Mouse (Mus musculus) olfactory bulb, adult 2 months (tissue): Measurements from ENCODE around the gene Col4a4.

ENCODE experiments used
- CTCF ChIP-seq: fragments of 200-500 bp; IDR thresholded peaks from 2 replicates; pipeline ENCODE4 v1.5.1; 2012; ENCODE audit warnings: low read depth, mild to moderate bottlenecking, low read length, moderate library complexity; ENCODE audit not compliant: insufficient read depth
- POLR2A ChIP-seq: fragments of 200-500 bp; IDR thresholded peaks from 2 replicates; pipeline ENCODE4 v1.6.1; 2012; ENCODE audit warnings: mild to moderate bottlenecking, low read depth, low read length, moderate library complexity; ENCODE audit not compliant: insufficient read depth

DNA sequence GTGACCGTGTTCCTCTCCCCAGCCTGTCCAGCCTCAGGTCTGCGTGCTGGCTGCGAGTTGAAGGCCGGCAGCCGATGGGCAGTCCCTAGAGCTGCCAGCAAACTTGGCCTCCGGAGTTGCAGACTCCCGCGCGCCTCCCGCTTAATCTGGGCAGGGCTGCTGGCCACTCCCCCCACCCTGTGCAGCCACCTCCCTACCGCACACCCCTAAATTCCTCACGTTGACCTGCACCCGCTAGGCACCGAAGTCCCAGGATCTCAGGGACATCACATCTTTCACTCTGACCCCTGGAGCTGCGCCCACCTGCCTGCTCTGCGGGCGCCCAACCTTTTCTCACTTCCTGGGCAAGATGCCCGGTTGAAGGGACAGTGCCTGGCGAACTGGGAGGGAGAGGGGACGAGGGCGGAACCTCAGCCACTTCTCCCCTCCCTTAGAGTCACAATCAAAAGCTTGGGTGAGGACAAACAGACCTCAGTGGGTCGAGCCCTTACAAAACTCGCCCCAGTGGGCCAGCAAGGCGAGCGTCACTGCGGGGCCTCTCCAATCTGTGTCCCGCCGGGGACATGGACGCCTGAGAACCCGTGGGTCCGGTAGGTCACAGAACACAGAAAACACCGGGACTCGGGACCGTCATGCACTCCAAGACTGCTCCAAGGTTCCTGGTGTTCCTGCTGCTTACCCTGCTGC lies at the start of gene Col4a4, which contains the start of gene Col4a3:
- TF ChIP-seq CTCF = no peak
- TF ChIP-seq POLR2A = no peak
